Mouse (Mus musculus) cerebellum, postnatal 14 days (tissue): ENCODE data around the gene Arl6ip5.

Source experiments
- DNase-seq, 2 experiments: peaks; one replicate each; pipeline ENCODE4 v3.0.0; 2021; ENCODE audit warnings: mixed read lengths in 2 of 2

Arl6ip5 gene

DNA sequence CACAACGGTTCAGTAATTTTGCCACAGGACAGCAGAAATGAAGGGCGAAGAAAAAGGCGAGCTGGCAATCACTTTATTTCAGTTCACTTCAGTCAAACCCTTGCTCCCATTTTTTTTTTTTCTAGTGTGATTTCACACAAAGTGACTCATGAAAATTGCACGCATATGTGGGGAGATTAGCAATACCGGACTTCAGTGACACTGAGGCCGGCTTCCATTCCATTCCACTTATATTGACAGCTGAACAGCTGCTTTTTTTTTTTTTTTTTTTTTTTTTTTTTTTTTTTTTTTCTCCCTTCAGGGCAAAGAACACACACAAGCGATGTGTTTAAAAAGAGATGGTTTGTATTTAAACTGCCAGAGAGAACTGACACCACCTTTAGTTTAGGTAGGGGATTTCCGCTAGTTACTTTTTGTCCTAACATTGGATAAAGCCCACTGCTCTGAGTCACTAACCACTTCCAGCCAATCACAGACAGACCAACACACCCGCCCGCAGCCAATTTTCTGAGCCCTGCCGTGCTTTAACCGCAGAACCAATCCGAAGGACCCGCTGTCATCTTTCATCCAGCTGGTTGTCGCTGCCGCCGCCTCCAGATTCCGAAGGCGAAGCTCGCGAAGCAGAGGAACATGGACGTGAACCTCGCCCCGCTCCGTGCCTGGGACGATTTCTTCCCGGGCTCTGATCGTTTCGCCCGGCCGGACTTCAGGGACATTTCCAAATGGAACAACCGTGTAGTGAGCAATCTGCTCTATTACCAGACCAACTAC, at the start of gene Arl6ip5:
Gene Arl6ip5, plus strand, starts transcription at position 499 of the 771 bp plus-strand sequence.
- peak; percentile 88 to 89 for DNase-seq

DNA sequence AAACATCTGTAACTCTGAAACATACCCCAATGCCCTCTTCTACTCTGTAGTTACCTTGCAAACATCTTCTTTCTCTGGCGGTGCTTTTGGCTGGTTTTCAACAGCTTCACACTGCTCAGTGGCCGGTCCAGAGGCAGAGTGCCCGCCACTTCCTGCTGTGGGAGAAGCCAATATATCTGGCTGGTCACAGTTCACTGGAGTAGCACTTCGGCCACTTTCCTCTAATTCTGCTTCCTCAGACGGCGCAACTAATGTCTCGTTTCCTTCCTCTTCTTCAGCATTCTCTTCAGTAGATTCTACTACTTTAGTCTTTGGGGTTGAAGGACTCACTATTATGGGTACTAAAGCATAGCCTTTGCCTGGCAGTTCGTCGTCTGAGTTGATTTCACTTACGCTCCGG, 34.8 kb upstream of the Arl6ip5 start:
- no peak for DNase-seq

DNA sequence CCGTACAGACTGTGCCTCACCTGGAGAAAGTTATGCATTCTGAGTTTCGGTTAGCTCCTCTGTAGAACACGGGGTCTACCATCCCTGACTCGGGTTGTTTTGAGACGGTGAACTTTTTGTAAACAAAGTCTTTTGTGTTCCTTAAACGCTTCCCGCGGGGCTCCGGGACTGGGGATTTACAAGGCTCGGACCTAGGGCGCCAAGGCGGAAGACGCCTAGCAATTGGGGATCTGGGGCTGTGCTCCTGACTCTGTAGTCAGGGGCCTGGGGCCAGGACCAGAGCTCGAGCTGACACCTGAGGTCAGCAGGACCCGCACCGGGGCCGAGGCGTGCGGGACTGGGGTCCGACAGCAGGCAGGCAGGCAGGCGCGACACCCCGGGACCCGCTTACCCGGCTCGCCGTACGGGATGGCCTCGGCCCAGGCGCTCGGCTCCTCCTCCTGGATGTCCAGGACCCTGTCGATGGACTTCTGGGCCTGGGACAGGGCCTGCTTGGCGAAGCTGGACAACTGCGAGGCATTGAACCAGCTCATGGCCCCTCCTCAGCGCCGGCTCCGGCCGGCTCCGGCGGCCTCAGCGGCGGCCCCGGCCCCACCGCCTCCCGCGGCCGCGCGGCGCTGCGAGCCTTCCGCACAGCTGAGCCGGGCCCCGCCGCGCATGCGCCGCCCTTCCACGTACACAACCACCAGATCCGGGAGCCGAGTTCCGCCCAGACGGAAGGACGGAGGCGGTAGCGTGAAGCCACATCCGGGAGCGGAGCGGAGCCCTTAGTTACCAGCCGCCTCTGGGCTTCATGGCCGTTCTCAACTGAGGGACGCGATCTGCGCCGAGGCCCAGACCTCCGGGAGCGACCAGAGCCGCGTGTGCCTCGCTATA, 31.8 kb upstream of the Arl6ip5 start, which contains the start of gene Tmf1:
Gene Tmf1, minus strand, starts transcription at position 632 of the 876 bp plus-strand sequence.
- peak; percentile 95 to 97 for DNase-seq

DNA sequence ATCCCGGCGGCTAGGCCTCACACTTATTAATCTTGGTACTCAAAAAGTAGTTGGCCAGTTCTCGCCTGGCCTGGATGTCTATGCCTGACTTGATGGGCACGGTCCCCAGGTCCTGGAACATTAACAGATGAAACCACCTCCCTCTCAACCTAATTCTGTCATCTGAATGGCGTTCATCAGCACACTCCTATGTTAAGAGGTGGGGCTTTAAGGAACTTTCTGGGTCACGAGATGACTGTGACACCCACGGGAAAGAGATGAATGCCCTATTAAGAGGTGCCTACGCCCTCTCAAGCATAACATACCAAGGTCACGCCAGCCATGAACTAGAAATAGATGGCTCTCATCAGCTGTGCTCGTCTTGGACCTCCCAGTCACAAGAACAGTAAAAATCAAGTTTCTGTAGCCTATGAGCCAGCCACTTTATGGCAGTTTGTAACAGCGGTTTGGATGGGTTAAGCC, 31.1 kb upstream of the Arl6ip5 start:
- DNase-seq: no peak

DNA sequence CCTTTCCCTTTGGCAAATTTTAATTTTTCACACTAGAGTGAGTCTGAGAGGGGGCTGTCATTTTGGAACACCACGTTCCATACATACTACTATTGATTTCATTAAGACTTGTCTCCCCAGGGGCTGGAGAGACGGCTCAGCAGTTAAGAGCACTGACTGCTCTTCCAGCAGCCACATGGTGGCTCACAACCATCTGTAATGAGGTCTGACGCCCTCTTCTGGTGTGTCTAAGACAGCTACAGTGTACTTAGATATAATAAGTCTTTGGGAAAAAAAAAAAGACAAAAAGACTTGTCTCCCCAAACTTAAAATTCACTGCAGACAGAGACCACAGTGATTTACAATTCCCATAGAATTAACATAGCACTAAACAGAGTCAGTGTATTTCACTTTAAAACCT, 10.1 kb upstream of the Arl6ip5 start:
- DNase-seq: no peak

DNA sequence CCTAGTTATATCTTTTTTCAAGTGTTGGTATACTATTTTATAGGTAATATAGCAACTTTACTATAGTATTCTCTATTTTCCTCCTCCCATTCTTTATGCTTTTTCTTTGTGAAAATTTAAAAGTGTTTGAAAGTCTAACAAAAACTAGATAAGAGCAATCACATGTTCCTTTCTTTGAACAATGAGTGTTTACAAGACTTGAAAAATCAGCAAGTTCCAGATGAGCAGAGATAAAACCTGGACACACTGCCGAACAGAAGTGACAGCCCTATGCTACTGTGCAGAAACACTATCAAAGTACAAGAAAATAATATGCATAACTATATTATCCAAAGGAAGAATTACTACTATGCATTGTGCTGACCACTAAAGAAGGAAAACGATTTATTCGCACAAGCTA, 8.0 kb upstream of the Arl6ip5 start:
- DNase-seq: no peak

DNA sequence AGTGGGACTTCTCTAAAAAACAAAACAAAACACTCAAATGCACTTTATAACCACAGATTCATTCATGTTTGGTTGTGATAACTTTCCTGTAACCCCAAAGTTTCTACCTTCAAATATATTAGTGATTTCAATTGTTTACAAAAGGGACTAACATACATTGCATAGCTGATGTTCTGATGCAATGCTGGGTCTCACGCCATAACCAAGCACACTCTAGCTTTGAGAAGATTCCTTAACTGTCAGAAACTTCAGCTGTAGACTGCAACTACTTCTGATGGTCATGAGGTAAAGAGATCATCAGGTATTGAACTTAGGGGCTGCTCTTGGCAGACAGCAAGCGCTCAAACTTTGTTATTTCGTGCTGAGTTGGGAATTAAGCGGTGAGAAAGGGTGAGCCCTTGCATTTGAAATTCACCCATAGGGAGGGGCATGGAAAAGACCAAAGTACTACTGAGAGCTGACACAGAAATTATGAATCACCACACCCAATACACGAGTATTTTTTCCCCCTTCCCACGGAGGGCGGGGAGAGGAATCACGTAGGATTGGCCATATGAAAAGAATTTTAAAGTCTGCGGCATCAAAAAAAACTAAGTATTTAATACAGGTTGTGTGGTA, 6.1 kb upstream of the Arl6ip5 start:
- DNase-seq: no peak

DNA sequence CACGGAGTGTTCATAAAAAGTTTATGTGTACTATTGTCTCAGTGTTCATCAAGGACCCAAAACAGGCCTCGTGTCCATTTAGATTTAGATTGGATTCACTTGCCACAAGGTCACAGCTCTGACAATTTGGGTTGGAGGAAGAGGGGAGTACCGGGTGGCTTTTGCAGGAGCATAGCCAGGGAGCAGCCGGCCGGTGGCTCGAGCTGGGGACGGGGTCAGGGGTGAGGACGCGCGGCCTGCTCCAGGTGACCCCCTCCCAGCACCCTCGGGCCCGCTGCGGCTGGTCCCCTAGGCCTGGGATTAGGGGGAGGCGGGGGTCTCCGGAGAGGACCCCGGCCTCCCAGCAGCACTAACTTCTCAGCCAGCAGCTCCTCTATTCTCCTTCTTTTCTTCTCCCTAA, 5.5 kb upstream of the Arl6ip5 start:
- DNase-seq: peak; percentile 55 to 56

DNA sequence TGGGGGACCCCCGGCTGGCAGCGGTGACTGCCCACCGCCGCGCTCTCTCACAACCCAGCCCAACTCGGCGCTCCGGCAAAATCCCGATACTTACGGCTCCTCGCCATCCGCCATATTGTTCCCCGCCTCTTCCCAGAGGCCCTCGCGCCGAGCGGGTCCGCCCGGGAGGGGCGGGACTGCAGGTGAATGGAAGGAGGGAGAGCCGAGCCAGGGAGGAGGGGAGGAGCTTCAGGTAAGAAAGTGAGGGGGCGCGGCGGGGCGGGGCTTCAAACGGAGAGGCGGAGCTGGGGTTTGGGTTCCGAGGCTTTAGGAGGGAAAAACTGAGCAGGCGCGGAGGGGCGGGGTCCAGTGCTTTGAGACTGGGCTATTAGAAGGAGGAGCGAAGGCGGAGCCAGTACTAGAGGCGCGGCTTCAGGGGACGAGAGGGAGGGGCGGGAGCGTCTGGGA, 5.0 kb upstream of the Arl6ip5 start, which contains the start of gene Uba3:
Gene Uba3, minus strand, starts transcription at position 209 of the 447 bp plus-strand sequence.
- peak; percentile 100 for DNase-seq

DNA sequence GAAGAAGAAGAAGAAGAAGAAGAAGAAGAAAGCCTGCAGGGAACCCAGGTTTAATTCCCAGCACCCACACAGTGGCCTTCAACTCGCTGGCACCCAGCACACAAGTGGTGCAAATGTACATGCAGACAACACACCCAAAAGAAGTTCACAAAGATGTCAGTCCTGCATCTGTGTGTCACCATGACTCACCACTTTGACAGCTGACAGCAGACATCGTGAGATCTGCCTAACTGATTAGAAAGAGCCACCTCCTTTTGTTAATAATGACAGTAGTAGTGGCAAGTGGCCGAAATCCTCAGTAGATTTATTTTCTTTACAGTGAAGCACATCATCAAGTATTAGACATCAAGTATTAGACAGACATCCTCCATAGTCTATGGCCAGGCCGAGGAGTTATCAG, 3.4 kb upstream of the Arl6ip5 start:
- DNase-seq: no peak

DNA sequence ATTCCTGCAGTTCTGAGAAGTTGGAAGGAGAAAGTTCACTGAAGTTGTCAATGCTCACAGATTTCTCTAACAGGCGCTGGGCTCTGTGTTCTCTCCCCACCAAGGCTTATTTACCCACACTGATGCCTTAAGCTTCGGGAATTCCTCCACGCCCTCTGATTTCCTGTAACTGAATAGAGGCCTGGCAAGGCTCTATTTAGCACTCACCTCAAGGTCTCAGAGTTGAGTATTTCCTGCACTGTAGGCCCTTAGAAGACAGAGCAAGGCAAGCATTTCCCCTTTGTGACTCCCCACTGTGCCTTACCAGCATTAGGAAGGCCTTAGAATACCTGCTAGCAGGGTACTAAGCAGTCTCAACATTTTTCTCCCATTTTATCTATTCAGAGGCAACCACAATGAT, 2.1 kb upstream of the Arl6ip5 start:
- DNase-seq: no peak

DNA sequence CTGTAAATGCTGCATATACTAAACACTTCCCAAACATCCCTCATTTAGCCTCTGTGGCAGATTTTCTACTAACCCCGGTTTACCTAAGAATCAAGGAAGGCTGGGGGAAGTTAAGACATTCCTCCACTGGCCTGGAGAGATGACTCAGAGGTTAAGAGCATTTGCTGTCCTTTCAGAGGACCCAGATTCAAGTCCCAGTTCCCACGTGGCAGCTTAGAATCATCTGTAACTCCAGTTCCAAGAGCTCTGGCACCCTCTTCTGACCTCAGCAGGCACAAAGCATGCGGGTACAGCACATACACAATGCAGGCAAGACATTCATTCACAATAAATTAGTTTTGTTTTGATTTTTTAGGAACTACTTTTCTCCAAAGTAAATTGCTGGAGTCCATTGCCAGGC, 1.3 kb upstream of the Arl6ip5 start:
- no peak for DNase-seq

DNA sequence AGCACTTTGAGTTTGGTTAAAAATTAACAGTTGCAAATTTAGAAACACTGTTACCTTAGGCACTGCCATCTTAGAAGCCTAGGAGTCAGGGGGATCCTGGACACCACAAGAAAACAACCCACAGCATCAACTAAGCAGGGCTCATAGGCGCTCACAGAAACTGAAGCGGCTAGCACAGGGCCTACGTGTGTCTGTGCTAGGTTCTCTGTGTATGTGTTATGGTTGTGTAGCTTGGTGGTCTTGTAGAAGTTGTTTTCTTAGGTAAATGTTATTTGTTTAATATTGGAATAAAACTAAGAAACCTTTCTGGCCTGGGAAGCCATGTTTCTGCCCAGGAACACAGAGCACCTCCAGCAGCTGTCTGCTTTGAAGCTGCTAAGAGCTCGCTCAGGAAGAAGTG, 738 bp upstream of the Arl6ip5 start:
- DNase-seq: no peak

DNA sequence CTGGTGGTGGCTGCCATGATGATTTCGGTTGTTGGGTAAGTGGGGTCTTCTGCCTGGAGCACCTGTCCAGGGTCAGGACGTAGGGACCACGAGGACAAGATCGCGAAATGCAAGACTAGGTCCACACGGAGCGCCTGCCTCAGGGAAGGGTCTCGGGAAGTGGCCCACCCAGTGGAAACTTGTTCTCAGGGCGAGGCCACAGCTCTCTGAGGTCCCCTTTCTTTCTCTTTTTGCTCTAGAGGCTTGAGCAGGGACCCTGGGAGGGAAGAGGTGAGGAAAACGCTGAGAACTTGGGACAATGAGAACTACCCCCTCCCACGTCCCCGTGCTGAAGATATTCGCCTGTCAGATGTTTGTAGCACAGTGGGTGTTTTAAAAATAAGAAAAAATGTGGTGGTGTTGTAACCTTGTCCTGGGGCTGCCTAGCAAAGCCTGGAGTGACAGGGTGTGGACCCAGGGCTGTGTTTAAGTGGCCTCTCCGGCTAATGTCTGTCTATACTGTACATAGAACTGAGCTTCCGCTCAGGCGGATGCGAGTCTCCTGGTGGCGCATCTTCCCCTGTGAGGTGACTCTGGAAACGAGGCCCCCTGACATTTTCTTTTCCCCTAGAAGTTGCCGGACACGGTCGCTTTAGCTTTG, 593 bp downstream of the Arl6ip5 start:
- DNase-seq: no peak

DNA sequence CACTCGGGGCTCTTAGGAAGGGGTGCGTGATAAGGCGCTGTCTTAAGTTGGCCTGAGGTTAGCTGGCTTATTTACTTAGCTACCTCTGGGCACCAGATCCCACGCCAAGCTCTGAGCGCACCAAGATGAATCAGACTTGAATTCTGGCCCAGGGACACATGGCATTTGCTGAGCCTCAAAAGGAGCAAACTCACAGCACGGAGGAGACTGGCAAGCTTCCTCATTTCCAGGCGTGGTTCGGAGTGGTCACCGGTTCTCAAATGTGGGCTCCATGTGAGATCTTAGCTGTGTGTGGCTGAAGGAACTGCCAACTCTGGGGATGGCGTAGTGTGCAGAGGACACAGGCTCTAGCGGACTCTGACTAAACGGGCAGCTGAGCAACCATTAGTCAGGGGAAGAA, 1.5 kb downstream of the Arl6ip5 start:
- DNase-seq: peak; percentile 71 to 83

DNA sequence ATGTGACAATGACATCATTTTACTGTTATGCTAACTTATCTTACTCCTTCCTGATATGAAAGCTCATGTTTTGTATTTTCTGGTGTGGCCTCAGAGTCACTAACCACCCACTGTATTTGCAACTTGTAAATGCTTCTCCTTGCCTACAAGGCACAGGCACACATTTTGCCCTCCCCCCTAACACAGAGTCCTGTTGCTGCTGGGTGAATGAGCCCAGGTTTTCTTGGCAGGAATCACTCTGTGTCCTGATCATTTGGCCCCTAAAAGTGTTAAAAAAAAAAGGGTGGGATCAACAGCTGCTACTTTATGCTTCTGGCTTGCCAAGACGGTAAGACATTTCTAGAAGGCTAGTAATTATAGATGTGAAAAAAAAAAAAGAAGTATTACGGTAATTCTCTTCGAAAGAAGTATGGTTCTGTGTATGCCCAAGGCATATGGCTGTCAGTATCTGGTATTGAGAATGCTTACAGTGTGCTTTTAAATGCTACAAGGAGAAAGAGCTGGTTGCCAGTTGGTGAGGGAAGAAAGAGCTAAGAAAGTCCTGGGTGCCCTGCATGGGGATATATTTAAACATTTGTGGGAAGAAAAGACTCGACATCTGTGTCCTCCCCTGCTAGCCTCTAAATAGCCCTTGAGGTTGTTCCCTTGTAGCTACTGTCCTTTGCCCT, 5.8 kb downstream of the Arl6ip5 start:
- no peak for DNase-seq

DNA sequence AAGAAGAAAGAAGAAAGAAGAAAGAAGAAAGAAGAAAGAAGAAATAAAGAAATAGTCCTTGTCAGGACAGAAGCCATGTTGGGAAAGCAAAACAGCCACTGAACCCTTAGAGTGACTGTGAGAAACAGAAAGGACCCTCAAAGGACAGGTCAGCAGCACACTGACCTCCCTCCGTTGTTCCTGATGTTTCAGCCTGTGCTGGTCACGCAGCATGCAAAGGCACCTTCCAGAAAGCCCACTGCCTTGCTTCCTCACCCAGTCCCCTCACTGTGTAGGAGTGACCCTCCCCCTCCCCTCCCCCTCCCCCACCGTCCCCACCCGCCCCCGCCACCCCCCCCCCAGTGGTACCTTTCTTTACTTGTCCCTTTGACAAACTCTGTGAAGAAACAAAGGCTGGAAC, 10.2 kb downstream of the Arl6ip5 start:
- DNase-seq: no peak

DNA sequence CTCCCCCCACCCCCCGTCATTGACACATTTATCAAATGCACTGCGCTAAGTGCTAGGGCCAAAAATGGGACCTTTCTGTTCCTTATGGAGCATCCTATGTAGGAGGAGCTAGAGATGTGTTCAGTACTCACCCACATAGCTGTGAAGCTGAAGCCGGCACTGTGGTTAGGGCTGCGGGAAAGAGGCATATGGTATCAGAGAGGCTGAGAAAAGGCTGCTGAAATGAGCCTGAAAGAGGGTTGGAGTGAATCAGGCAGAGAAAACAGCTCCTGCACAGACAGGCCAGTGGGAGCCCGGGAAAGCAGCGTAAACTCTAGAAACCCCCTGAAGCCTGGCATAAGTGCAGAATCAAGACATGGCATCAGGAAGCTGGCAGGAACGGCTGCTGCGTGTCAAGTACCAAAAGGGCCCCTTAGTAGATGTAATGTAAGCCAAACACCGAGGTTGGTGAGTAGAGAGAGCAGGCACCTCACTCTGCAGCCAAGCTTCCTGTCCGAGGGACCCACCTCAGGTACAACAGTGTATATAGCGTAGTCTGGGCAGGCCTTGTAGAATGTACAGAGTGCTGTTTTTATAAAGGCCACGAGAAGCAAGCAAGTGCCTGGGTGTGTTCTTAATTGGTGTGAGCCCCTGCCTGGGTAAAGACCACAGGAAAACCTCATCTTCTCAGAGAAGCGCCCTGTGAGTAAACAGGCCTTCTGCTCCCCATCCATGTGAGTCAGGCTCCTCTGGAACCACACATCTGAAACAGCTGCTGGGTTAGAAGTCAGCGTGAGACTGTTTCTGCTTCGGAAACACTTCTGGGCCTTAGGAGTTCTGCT, 10.9 kb downstream of the Arl6ip5 start:
- DNase-seq: peak in 1 of 2 experiments; percentile 10

DNA sequence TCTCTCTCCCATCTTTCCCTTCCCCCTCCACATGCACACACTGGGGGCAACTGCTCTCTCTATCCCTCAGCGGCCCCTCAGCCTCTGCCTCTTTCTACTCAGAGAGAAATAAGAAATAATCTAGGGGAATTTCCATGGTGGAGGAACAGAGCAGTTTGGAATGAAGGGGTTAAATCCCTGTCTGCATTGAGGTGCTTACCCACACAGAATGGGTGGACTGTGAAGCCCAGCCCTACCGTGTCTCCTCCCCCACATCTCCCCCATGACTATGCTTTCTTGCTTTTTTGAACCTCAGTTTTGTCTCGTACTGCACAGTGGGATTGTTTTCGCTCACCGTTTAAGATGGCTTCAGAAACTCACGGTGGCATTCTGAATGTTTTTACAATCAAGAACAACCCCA, 11.8 kb downstream of the Arl6ip5 start:
- DNase-seq: no peak

DNA sequence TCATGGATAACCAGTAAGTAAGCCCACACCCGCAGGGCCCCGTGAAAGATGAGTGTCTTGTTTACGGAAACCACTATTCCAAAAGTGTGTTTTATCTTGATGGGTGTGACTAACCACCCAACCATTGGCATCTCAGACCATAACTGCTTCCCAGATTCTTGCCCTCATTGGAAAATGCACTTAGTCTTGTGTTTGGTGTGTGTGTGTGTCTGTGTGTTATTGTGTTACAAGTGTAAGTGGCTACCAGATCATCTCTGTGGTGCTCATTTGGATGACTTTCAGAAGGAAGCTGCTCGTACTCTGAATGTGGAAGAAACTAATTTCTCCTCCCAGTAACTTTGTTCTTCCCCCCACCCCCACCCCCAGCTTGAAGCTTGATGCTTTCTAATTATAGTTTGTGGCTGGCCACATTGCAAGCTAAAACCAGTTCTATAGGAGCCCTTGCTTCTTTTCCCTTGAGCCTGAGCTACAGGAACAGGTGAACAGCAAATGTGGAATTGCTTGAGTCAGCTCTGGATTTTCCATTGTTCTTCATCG, 12.5 kb downstream of the Arl6ip5 start:
- no peak for DNase-seq

DNA sequence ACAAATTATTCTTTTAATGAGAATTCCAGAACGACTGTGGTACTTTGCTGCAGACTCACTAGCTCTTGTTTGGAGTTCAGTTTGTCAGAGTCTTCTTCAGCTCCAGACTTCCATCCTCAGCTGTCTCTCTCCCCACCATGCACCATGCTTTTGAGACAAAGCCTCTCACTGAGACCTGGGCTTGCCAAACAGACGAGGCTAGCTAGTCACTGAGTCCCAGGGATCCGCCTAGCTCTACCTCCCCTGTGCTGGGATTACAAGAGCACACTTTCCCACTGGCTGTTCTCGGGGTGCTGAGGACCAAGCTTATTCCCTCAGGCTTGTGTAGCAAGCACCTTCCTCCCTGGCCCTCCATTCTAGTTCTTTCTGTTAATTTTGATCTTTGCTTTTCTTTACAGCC, 13.1 kb downstream of the Arl6ip5 start:
- no peak for DNase-seq
